Mouse (Mus musculus) cerebral cortex, adult 2 months (tissue): ENCODE results near the gene Smap2.

Experiments
- WGBS: fragments of 180-500 bp; shearing (Covaris S2); methylation state at CpG from one replicate; pipeline ENCODE4 v1.1.7; 2018; 5-methylcytosine and 5-hydroxymethylcytosine counted together

Smap2 gene

DNA sequence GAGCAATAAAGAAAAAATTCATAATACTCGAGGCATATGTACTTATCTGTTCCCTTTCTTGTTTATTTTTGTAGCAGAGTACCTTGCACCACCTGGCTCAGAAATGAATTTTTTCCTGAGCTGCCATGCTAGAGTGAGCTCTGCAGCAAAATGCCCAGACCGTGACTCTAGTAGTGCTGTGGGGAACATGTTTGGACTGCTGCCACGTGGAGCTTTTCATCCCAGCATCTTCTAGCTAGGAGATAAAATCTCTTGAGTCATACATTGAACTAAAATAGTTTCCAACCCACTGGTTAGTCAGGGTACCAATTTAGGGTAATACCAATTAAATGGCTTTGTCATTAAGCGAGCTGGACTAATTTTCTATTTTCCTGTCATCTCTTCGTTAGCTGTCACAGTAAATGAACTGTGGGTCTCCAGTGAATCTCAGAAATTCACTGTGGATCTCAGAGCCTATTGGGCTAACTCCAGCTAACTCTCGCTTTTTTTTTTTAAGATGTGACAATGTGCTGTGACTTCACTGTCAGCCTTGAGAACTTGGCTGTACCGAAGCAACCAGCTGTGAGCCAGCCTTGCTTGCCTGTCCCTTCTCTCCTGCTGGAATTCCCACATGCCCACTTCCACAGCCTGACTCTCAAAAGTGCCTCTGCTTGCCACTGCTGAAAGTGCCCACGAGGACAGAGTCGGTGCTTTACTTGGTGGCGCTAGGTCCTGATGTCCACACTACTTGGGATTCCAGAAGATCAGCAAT lies 3.2 kb upstream of the Smap2 start:
- WGBS: 35% methylated on average over 10 of the region's 10 CpGs

DNA sequence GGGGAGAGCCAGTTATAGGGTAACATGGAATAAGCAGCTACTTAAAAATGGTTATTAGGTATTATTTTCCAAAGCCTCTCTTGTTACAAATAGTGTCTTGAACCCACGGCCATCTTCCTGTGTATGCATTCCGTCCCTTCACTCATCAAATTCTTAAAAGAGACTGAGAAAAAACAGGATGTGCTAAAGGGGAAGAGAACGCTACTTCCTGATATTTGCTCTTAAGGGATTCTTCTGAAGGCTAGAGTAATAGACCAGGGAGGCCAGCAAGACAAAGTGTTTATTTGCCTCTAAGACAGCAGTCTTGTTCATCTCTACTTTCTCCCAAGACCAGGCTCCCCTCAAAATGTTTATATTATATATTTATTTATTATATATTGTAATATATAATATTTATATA lies 1.2 kb upstream of the Smap2 start:
- WGBS: 83% methylated on average over 3 of the region's 3 CpGs

DNA sequence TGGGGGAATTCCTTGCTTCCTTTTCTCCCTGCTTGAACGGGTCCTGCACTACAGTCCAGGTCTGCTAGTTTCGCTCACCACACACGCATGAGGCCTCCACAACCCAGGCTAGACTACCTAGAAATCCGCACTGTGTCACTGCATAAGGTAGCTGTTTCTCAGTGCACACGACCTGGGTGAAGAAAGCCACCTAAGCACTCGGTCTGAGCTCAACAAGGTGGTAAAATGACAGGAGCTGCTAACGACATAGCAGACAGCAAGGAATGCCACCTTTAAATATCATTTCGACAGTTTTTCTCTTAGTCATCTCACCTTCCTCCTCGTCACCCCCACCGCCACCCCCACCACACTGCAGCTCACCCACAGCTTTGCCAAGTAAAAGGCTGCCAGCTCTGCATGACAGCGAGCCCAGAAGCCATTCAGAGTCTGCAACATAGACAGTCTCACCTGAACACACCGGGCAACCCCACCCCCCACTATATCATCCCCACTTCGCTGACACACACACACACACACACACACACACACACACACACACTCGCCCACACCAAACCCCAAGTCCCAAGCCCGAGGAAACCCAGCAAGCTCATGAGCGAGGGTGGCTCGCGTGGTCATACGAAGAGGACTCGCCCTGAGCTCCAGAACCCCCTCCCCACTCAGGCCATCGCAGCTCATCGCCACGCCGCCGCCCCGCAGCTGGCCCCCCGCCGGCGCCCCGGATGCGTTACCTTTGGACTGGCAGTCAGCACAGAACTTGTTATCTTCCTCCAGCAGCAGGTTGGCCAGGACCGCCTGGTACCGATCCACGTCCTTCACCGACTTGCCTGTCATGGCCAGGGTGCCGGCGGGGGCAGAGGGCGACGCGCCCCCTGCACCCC lies 787 bp downstream of the Smap2 start:
- 2% methylated on average over 39 of the region's 40 CpGs for WGBS

DNA sequence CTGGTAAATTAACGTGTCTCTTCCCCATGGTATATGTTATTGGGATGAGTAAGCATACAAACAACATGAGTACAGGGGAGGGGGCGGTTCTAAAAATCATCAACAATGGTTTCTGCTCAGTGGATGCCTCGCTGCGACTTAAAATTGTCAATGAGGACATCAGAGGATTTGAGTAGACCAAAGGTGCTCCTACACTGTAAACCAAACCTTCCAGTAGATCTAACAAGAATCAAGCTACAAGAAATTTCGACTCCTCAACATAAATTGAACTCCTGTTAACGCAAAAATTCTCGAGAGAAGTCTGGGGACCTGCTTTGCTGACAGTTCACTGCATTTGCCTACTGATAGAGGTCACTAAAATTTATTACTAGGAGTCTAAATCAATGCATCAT lies 1.8 kb downstream of the Smap2 start:
- WGBS: 48% methylated on average over 7 of the region's 7 CpGs

DNA sequence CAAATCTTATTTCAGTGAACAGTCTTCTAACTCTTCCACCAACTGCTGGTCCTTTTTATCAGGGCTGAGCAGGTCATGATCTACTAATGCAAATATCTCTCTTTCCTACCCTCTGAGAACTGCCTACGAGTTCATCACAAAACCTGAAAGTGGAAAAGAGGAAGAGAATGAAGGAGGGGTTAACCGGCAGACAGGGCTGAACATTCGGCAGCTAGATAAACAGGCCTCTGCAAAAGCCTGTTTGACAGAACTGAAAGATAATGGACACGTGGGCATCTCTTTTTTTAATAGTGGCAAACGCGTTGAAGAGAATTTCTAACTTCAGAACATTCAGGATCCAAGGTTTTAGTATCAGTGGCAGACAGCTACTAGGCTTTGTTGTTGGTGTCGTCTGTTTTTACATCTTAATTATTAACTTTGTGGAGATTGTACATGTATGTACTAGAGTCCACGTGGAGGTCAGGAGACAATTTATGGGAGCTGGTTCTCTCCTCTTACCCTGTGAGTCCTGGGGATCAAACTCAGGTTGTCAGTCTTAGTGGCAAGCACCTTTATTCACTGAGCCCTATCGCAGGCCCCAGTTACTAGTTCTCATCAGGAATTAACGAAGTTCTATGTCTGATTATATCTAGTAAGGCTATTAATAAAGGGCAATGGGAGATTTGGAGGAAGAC lies 2.3 kb downstream of the Smap2 start:
- WGBS: 59% methylated on average over 10 of the region's 10 CpGs

DNA sequence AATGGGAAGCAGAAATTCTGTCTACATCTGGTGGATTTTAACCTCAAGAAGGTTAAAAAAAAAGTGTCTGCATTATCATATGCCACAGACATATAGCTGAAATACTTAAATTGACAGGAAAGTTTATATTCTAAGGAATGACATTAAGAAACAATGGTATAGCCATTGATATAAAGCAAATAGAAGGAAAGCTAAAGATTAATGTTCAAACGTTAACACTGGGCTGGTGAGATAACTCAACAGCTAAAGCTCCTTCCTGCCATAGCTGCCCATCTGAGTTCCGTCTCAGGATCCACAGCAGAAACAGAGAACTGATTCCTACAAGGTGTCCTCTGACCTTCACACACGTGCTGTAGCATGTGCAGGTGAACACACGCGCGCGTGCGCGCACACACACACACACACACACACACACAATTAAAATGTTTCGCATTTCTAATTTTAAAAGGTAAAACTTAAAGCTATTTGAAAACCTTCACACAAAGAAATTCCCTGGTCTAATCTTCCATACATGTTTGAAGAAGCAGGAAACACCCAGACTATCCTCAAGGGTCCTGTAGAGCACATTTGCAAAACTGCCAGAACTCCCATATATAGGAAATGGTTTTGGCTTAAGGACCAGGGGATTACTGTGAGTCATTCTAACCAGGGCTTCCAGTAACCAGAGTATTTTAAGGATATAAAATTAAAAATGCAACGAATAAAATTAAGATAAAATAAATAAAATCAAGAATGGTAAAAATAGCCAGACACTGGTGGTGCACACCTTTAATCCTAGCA lies 6.1 kb downstream of the Smap2 start:
- WGBS: 77% methylated on average over 11 of the region's 11 CpGs

DNA sequence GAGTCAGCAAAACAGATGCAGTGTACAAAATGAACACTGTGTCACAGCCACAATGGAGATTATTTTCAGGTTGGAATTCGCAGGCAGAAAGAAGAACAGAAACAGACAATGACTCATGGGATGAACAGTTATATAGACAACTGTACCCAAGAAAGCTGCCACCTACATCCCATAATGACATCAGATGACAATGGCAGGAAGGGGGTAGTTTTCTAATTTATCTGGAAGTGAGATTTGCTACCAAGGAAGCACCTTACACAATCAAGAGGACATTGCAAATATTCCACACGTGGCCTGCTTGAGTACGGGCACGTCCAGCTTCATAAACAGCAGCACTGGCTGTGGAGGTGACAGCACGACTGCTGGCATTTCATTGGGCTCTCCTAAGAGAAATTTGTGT lies 7.9 kb downstream of the Smap2 start:
- 36% methylated on average over 5 of the region's 5 CpGs for WGBS

DNA sequence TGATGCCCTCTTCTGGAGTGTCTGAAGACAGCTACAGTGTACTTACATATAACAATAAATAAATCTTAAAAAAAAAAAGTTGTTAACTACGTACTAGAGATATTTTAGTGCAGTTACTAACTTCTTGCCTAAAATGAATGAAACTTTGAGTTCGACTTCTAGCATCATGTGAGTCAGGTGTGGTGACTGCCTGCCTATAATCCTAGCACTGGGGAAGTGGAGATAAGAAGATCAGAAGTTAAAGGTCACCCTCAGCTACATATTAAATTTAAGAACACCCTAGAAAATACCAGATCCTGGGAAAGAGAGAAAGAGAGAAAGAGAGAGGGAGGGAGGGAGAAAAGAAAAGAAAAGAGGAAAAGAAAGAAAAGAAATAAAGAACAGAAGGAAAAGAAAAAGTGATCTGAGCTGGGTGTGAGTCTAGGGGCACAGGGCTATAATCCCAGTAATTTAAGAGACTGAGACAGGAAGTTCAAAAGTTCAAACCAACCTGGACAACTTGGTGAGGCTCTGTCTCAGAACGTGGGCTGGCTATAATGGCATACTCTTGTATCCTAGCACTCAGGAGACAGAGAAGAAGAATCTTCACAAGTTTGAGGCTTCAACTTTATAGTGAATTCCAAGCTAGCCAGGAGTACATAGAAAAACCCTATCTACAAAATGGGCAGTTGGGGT lies 8.8 kb downstream of the Smap2 start:
- WGBS: 57% methylated on average over 3 of the region's 3 CpGs

DNA sequence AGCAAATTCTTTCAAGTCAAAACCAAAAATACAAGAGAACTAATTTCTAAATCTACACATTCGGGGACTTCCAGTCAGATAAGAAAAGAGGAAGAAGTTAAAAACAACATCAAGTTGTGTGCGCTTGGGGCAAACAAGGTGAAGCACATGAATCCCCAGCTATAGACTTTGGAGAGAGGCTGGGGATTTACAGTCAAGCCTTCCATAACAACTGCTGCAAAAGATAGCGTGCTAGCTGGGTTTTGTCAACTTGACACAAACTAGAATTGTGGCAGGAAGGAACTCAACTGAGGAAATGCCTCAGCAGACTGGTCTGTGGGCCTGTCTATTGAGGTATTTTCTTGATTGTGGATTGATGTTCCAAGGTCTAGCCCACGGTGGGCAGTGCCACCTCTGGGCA lies 12.4 kb downstream of the Smap2 start:
- 52% methylated on average over 4 of the region's 4 CpGs for WGBS

DNA sequence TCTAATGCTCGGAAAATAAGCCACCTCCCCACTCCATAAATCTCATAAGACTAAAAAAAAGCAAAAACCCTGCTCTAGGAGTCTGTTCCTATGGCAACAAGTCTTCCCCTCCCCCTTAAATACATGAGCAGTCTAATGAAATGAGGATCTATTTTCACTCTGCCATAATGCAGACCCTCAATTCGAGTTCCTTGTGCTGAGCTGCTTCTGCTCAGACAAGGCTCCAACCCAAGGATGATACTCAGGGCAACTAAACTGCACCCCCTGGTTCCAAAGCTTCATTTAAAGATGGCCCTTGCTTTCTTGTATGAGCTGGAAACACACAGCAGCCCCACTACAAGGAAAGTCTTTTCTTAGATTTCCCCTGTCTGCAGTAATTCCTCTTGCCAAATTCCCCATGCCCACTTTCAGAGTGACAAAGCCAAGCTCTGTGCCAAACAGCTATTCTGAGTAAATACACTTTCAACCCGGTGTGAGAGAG lies 13.4 kb downstream of the Smap2 start:
- 16% methylated on average over 3 of the region's 3 CpGs for WGBS

DNA sequence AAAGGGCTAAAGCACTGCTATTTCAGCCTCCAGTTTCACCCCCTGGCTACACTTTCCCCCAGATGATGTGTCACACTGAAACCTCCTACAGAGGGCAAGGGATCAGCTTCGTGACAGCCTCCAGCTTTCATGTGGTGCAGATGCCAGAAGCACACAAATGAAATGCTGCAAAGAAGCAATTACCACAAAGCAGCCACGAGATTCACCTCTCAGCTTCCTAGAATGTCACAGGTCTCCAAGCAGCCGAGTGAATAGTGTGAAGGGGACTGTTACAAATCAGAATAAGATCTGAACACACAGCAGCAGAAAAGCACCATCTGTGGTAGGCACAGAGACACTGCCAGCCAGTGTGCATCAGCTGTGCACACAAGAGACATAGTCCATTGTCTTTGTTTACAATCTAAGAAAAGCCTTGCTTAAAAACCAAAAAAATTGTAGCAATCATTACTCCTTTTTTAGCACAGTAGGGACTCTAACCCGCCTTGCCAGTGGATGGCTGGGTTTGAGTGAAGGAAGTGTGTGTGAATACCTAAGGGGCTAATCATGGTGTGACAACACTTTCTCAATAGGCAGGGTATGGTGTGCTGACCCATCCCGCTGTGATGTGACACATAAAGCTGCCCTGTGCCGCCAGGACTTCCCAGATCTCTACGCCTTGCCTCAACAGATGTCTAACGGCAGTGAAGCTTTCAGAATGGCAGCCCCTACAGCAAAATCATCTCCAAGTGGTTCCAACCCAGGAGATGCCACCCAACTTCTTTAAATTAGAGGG lies 14.5 kb downstream of the Smap2 start:
- WGBS: 22% methylated on average over 8 of the region's 8 CpGs

DNA sequence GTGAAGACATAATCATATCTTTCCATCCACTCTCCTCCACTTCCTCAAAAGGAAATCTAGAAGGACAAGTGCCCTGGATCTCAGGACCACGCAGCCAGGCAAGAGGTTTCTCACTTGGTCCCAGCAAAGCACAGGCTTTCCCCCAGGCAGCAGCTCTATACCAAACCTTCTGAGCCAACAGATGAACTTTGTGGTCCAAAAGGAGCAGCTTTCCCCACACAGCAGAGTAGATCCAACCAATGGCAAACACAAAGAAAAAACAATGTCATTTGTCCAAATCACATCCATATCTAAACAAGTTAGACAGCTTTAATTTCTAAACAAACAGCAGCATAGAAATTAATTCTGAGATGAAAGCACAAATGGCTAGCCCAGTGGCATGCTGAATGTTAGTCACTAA lies 15.4 kb downstream of the Smap2 start:
- 82% methylated on average over 1 of the region's 1 CpGs for whole genome bisulfite sequencing

DNA sequence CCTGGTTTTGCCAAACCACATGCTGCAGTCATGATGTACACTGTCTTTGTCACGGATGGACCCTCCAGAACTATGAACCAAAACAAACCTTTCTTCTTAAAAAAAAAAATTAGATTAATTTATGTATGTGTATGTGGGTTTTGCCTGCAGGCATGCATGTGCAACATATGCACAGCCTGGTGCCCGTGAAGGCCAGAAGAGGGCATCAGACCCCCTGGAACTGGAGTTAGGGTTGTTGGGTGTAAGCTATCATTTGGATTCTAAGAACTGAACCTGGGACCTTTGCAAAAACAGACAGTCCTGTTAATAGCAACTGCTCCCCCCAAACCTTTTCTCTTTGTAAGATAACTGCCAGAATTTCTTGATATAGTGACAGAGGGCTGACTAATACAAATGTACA lies 16.0 kb downstream of the Smap2 start:
- 87% methylated on average over 2 of the region's 2 CpGs for WGBS

DNA sequence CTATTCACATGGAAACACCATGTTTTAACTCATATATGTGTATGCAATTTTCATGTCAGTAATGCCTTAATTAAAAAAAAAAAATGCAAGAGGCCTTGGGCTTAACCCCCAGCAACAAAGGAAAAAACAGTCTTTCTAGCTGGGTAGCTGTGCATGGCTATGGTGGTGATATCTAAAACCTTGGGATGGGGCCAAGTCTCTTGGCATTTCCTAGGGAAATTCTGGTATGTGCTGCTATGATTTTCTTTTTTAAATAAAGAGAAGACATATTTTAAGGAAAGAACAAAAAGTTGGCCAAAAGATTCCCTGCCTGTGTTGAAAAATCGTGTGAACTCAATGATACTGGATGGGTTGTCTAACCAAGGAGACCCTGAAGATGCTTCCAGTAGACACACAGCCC lies 21.1 kb downstream of the Smap2 start:
- 46% methylated on average over 1 of the region's 1 CpGs for WGBS

DNA sequence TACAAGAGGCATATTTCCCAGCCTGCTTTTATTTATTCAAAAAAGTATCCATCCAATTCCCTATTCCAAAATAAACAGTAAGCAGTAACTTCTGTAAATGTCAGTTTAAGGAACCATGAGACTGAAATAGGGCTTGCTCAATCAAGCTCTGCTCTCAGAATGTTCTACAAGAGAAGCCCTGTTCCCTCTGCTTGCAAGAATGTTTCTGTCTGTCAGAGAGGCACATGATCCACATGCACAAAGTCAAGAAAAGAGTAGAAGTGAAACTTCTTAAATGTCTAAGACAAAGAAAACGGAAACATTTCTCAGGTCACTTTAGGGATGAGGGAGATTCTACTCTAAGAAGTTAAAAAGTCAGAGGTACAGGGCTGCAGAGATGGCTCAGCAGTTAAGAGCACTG lies 24.0 kb downstream of the Smap2 start:
- WGBS: 76% methylated on average over 1 of the region's 1 CpGs

DNA sequence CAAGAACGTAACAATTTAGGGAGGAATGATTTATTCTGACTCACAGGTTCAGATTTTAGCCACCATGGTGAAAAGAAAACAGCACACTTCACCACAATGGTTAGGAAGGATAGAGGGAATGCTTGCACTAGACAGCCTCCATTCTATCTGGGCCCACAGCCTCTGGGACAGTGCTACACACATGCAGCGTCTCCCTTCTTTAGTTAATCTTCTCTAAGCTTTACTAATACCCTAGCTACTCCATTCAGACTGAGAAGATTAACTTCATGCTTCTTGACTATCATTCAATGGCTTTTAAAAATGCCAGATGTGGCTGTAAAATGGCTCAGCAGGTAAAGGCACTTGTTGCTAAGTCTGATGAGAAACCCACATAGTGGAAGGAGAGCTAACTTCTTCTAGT lies 24.8 kb downstream of the Smap2 start:
- WGBS: 63% methylated on average over 2 of the region's 2 CpGs

DNA sequence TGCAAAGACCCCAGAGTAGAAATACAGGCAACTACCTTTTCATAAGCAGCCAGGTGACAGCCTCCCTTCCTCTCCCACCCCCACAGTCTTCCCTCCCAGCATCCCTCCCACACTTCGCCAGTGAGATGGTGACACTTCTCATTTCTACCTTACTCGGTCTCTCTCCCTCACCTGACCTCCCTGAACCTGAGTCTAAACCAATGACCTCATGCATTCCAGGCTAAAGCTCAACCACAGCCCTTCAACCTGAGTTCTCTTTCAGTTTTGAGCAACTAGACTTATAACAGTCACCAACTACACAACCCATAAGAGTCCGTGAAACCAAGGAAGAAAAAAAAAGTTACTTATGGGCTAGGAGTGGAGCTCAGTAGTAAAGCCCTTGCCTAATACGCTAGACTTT lies 29.7 kb downstream of the Smap2 start:
- 62% methylated on average over 4 of the region's 4 CpGs for WGBS

DNA sequence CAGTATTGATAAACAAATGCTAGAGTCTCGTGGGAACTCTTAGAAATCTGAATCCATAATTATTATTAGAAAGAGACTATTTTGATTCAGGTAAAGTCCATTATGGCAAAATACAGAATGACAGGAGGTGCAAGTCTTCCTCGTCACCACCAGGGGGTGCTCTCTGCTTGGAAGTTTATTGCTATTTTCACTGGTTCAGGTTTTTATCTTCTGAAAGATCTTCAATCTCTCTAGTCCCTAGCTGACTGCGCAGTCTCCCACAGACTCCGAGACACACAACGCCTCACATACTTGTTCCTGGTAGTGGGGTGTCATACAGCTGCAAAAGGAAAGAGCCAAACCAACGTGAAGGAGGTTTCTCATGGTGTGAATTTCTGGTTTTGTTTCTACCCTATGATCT lies 30.6 kb downstream of the Smap2 start:
- 6% methylated on average over 6 of the region's 6 CpGs for WGBS

DNA sequence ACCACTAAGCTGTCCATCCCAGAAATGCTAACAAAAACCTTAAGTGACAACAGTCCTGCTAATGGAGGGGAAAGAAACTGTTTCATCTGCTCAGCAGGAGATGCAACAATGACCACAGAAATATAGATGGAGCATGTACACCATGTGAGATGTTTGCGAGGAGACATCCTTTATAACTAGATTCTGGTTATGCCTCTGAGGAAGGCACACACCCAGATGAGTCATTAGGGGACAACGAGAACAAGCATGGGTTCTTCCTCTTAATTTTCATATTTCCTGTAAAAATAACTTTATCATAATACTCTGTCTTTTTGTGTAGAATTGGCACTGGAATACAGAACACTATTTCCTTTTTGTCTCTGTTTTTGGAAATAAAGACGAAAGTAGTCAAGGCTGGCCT lies 38.8 kb downstream of the Smap2 start:
- 52% methylated on average over 3 of the region's 3 CpGs for WGBS

DNA sequence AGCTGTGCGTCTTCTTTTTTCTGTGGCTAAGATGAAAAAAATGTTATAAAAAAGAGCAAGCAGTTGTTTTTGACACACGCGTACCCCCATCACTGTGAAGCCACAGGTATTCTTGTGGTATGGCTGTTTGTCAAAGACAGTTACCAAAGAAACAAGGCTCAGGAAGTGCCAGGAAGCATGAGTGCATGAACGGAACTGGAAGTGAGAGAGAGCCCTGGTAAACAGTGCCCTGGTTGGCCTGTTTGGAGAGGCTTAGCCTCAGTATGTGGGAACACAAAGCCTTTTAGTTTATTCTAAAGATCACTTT lies 41.7 kb downstream of the Smap2 start:
- 70% methylated on average over 4 of the region's 4 CpGs for WGBS
